ENCODE assay signal across 8 mouse cellular contexts in the genomic region with DNA sequence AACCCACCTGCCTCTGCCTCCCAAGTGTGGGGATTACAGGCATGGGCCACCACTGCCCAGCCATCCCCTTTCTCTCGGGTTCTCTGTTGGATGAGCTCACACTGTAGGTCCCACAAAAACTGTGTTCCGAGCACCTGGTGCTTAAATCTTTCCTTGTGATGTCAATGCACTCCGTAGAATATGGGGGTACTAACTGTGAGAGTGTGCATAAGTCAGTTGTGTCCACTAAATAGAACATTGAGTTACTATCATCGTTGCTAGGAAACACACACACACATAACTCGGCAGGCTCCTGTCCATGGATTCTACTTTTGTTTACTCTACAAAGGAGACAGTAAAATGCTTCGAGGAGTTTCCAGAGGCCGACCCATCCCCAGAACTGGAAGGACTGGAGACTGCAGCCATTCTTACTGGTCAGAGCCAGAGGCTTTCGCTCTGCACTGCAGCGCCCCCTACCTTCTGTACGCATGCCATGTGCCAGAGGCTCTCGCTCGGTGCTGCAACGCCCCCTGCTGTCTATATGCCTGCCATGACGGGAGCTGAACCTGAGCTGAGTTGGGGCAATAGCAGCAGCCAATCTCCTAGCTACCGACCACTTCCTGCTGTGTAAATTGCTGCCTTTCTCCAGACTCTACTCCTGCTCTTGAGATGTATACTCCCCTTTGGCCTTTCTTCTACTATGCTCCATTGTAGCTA. TPM values are rescaled to one million over a fixed set of nuclear protein-coding genes. Genes with fewer than 3 reads are reported as not detected.
DNase-seq lines count a peak whose midpoint lies in the region; ATAC-seq and TF ChIP-seq lines count a peak whose summit lies in the region.

No protein-coding gene starts in this region.

- DNase-seq in CD4-positive helper T cell, adult 2 months (ENCODE audit: low read depth, low spot score): peak; percentile 89
- peak; percentile 94 for DNase-seq in brain, embryonic 14.5 days (ENCODE audit: low read depth)
- DNase-seq in kidney, postnatal 0 days (ENCODE audit: low spot score): peak; percentile 97
- DNase-seq in liver, embryonic 11.5 days (ENCODE audit: low spot score): peak; percentile 87
- peak; percentile 96 for DNase-seq in naive thymus-derived CD4-positive, alpha-beta T cell, adult 2 months (ENCODE audit: low read depth)
- peak; percentile 93 for DNase-seq in splenic B cell, adult 2 months (ENCODE audit: low read depth, low spot score)

- peaks cover 16% of the 10 kb centered on the region for H3K27me3 ChIP-seq in heart, embryonic 13.5 days (replicated peaks)
- H3K27me3 ChIP-seq in kidney, postnatal 0 days (ENCODE audit: insufficient read depth, low read length): no peaks in the 10 kb centered on the region
- no peaks in the 10 kb centered on the region for H3K27me3 ChIP-seq in liver, embryonic 11.5 days (replicated peaks; ENCODE audit: control insufficient read depth, insufficient read depth, low read length)
- H3K27me3 ChIP-seq in splenic B cell, adult 2 months (ENCODE audit: control insufficient read depth, insufficient read depth, low read length, poor library complexity, severe bottlenecking): no peaks in the 10 kb centered on the region

- no peaks in the 10 kb centered on the region for H3K9me3 ChIP-seq in heart, embryonic 13.5 days
- H3K9me3 ChIP-seq in kidney, postnatal 0 days (replicated peaks; ENCODE audit: low read length): no peaks in the 10 kb centered on the region
- H3K9me3 ChIP-seq in liver, embryonic 11.5 days (ENCODE audit: control insufficient read depth, low read length): no peaks in the 10 kb centered on the region

- H3K9ac ChIP-seq in heart, embryonic 13.5 days: no peak overlapping the region
- no peak overlapping the region for H3K9ac ChIP-seq in kidney, postnatal 0 days (ENCODE audit: low read depth, low read length)
- no peak overlapping the region for H3K9ac ChIP-seq in liver, embryonic 11.5 days (ENCODE audit: low read depth, low read length)

- no peaks in the 10 kb centered on the region for H3K4me1 ChIP-seq in heart, embryonic 13.5 days
- H3K4me1 ChIP-seq in kidney, postnatal 0 days (replicated peaks; ENCODE audit: insufficient read depth, low read length): no peaks in the 10 kb centered on the region
- H3K4me1 ChIP-seq in liver, embryonic 11.5 days (replicated peaks; ENCODE audit: control insufficient read depth, insufficient read depth, low read length): no peaks in the 10 kb centered on the region

- peaks cover 11% of the 10 kb centered on the region for H3K36me3 ChIP-seq in heart, embryonic 13.5 days
- H3K36me3 ChIP-seq in kidney, postnatal 0 days (ENCODE audit: insufficient read depth, low read length): no peaks in the 10 kb centered on the region
- no peaks in the 10 kb centered on the region for H3K36me3 ChIP-seq in liver, embryonic 11.5 days (ENCODE audit: control insufficient read depth, insufficient read depth, low read length)
- no peaks in the 10 kb centered on the region for H3K36me3 ChIP-seq in splenic B cell, adult 2 months (ENCODE audit: control insufficient read depth, insufficient read depth, low read length, poor library complexity, severe bottlenecking)

- no peak for TF ChIP-seq POLR2A in brain, embryonic 14.5 days (IDR thresholded peaks at IDR 0.05; ENCODE audit: borderline replicate concordance, extremely low read depth, insufficient read depth, insufficient read length, poor library complexity, severe bottlenecking)

- no peak overlapping the region for H3K27ac ChIP-seq in heart, embryonic 13.5 days (replicated peaks)
- H3K27ac ChIP-seq in kidney, postnatal 0 days: no peak overlapping the region
- no peak overlapping the region for H3K27ac ChIP-seq in liver, embryonic 11.5 days (ENCODE audit: low read depth, low read length)

- peak overlapping the region; percentile 31; the same call in 1 of the 2 replicates for H3K4me2 ChIP-seq in heart, embryonic 13.5 days
- H3K4me2 ChIP-seq in kidney, postnatal 0 days (ENCODE audit: low read length): no peak overlapping the region
- H3K4me2 ChIP-seq in liver, embryonic 11.5 days: no peak overlapping the region

- WGBS in heart, embryonic 13.5 days: 25% methylated on average over 15 of the region's 15 CpGs
- WGBS in kidney, postnatal 0 days: 22% methylated on average over 15 of the region's 15 CpGs
- 27% methylated on average over 15 of the region's 15 CpGs for WGBS in liver, embryonic 11.5 days

- ATAC-seq in erythroid progenitor cell, adult 5-6 weeks (replicated peaks; ENCODE audit: low FRiP score, poor library complexity, severe bottlenecking): peak; percentile 89
- ATAC-seq in heart, embryonic 13.5 days (ENCODE audit: extremely low read depth, insufficient number of reproducible peaks, low FRiP score, low TSS enrichment): peak; percentile 73
- peak; percentile 82 for ATAC-seq in kidney, postnatal 0 days (replicated peaks; ENCODE audit: low FRiP score, low read depth)
- ATAC-seq in liver, embryonic 11.5 days (replicated peaks; ENCODE audit: low FRiP score): peak; percentile 85

- TF ChIP-seq CTCF in brain, embryonic 14.5 days (IDR thresholded peaks at IDR 0.05; ENCODE audit: borderline replicate concordance, extremely low read depth, insufficient read depth, insufficient read length): peak; percentile 100
- peak; percentile 100 for TF ChIP-seq CTCF in kidney, postnatal 0 days (IDR thresholded peaks at IDR 0.05; ENCODE audit: low read depth)

- no peak overlapping the region for H3K4me3 ChIP-seq in heart, embryonic 13.5 days
- no peak overlapping the region for H3K4me3 ChIP-seq in kidney, postnatal 0 days (replicated peaks; ENCODE audit: low read depth, low read length)
- no peak overlapping the region for H3K4me3 ChIP-seq in liver, embryonic 11.5 days (ENCODE audit: low read depth, low read length)

RNA-seq across cellular contexts. Expression of gene Rfng, which starts 8.1 kb away (rescaled TPM):
- polyA plus RNA-seq in brain, embryonic 14.5 days (2012; rRNA removed): 117 and 119 TPM in 2 replicates
- 3.2 and 6.7 TPM in 2 replicates for total RNA-seq in erythroid progenitor cell, adult 5-6 weeks (2015; ENCODE audit: low replicate concordance)
- total RNA-seq in erythroid progenitor cell, adult 5-6 weeks (2017; ENCODE audit: low replicate concordance): 0.91 and 1.3 TPM in 2 replicates
- polyA plus RNA-seq in heart, embryonic 13.5 days (2015; fragmentation: Nextera tagmentation; extraction: Ambion mirVana): 21.4 and 24.5 TPM in 2 replicates
- polyA plus RNA-seq in kidney, postnatal 0 days (2015; fragmentation: Nextera tagmentation; extraction: Ambion mirVana): 32.4 and 32.6 TPM in 2 replicates
- 30.3 and 33.4 TPM in 2 replicates for polyA plus RNA-seq in liver, embryonic 11.5 days (2014; fragmentation: Nextera tagmentation; extraction: Ambion mirVana)

RNA-seq across cellular contexts. Expression of gene Gps1, which starts 8.2 kb away (rescaled TPM):
- 277 and 337 TPM in 2 replicates for polyA plus RNA-seq in brain, embryonic 14.5 days (2012; rRNA removed)
- total RNA-seq in erythroid progenitor cell, adult 5-6 weeks (2015; ENCODE audit: low replicate concordance): 31.4 and 39.0 TPM in 2 replicates
- 17.6 and 19.9 TPM in 2 replicates for total RNA-seq in erythroid progenitor cell, adult 5-6 weeks (2017; ENCODE audit: low replicate concordance)
- polyA plus RNA-seq in heart, embryonic 13.5 days (2015; fragmentation: Nextera tagmentation; extraction: Ambion mirVana): 139 and 146 TPM in 2 replicates
- polyA plus RNA-seq in kidney, postnatal 0 days (2015; fragmentation: Nextera tagmentation; extraction: Ambion mirVana): 158 and 170 TPM in 2 replicates
- polyA plus RNA-seq in liver, embryonic 11.5 days (2014; fragmentation: Nextera tagmentation; extraction: Ambion mirVana): 209 and 210 TPM in 2 replicates

RNA-seq across cellular contexts. Expression of gene Hmga1b, which starts 13.3 kb away (rescaled TPM):
- 0.76 and 1.9 TPM in 2 replicates for polyA plus RNA-seq in brain, embryonic 14.5 days (2012; rRNA removed)
- total RNA-seq in erythroid progenitor cell, adult 5-6 weeks (2015; ENCODE audit: low replicate concordance): 3.2 and 12.6 TPM in 2 replicates
- 3.0 and 5.7 TPM in 2 replicates for total RNA-seq in erythroid progenitor cell, adult 5-6 weeks (2017; ENCODE audit: low replicate concordance)
- 1.8 and 2.6 TPM in 2 replicates for polyA plus RNA-seq in heart, embryonic 13.5 days (2015; fragmentation: Nextera tagmentation; extraction: Ambion mirVana)
- 2.6 and 4.5 TPM in 2 replicates for polyA plus RNA-seq in kidney, postnatal 0 days (2015; fragmentation: Nextera tagmentation; extraction: Ambion mirVana)
- polyA plus RNA-seq in liver, embryonic 11.5 days (2014; fragmentation: Nextera tagmentation; extraction: Ambion mirVana): 11.4 and 17.5 TPM in 2 replicates

RNA-seq across cellular contexts. Expression of gene Dus1l, which starts 20.3 kb away (rescaled TPM):
- polyA plus RNA-seq in brain, embryonic 14.5 days (2012; rRNA removed): 38.9 and 43.9 TPM in 2 replicates
- total RNA-seq in erythroid progenitor cell, adult 5-6 weeks (2015; ENCODE audit: low replicate concordance): 46.1 and 62.0 TPM in 2 replicates
- total RNA-seq in erythroid progenitor cell, adult 5-6 weeks (2017; ENCODE audit: low replicate concordance): 15.4 and 24.6 TPM in 2 replicates
- polyA plus RNA-seq in heart, embryonic 13.5 days (2015; fragmentation: Nextera tagmentation; extraction: Ambion mirVana): 40.8 and 45.2 TPM in 2 replicates
- 66.0 and 73.0 TPM in 2 replicates for polyA plus RNA-seq in kidney, postnatal 0 days (2015; fragmentation: Nextera tagmentation; extraction: Ambion mirVana)
- polyA plus RNA-seq in liver, embryonic 11.5 days (2014; fragmentation: Nextera tagmentation; extraction: Ambion mirVana): 132 and 139 TPM in 2 replicates

RNA-seq across cellular contexts. Expression of gene Cbr2, which starts 44.0 kb away (rescaled TPM):
- polyA plus RNA-seq in brain, embryonic 14.5 days (2012; rRNA removed): 0.53 and 0.66 TPM in 2 replicates
- 21.8 and 23.4 TPM in 2 replicates for total RNA-seq in erythroid progenitor cell, adult 5-6 weeks (2015; ENCODE audit: low replicate concordance)
- not detected in 2 replicates for total RNA-seq in erythroid progenitor cell, adult 5-6 weeks (2017; ENCODE audit: low replicate concordance)
- 2.1 and 3.8 TPM in 2 replicates for polyA plus RNA-seq in heart, embryonic 13.5 days (2015; fragmentation: Nextera tagmentation; extraction: Ambion mirVana)
- polyA plus RNA-seq in kidney, postnatal 0 days (2015; fragmentation: Nextera tagmentation; extraction: Ambion mirVana): 1.8 and 3.6 TPM in 2 replicates
- polyA plus RNA-seq in liver, embryonic 11.5 days (2014; fragmentation: Nextera tagmentation; extraction: Ambion mirVana): 0.22 and 0.32 TPM in 2 replicates
